Mouse (Mus musculus): ENCODE results near the gene Kpna7.

DNA sequence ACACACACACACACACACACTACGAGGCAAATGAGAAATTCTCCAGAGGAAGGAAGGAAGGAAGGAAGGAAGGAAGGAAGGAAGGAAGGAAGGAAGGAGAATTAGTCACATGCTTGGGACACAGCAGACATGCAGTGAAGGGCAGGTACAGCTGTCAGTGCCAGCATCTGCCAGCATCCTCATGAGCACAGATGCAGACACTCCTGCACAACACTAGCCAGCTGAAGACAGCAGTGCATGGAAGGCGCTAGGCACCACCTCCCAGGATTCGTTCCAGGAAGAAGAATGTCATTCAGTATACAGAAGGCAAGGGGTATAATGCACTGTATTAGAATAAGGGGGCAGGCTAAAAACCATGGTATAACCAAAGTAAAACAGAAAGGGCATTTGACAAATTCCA, 142.9 kb downstream of the Kpna7 start:
- no peak for TF ChIP-seq POLR2A (IDR thresholded peaks at IDR 0.05; ENCODE audit: borderline replicate concordance, insufficient read depth, low read length)
- no peak for TF ChIP-seq CTCF (IDR thresholded peaks at IDR 0.05; ENCODE audit: borderline replicate concordance, insufficient read depth, low read depth, low read length)
